Mouse (Mus musculus) embryonic stem cell, embryonic (primary cell): ENCODE data around the gene Gad1.

Experiments used
- CTCF ChIA-PET, 4 experiments: fragments of 300-600 bp in 2 of 4; fragments of 350-600 bp in 2 of 4; sonication (Branson Sonifier 250); formaldehyde crosslinking; loops; one replicate each; lab custom pipeline; 2022; ENCODE audit warnings: inconsistent platforms in 2 of 4; lab: Charles Lee
- POLR2A ChIA-PET, 4 experiments: fragments of 300-600 bp in 2 of 4; fragments of 350-600 bp in 2 of 4; sonication (Branson Sonifier 250); formaldehyde crosslinking; loops; one replicate each; lab custom pipeline; 2022; ENCODE audit warnings: antibody characterized with exemption in 4 of 4, inconsistent platforms in 1 of 4; lab: Charles Lee

Gad1 gene

GRCm38 (mm10) chr2:70588200-70588599 lies 35.3 kb downstream of the Gad1 start:
- POLR2A ChIA-PET = no interaction called here
- CTCF ChIA-PET = no interaction called here

- CTCF ChIA-PET = interaction anchor here in 1 of 4 experiments (0.6 kb wide), 1 partner anchor 1235 kb away, joined by 3 read pairs; no protein-coding TSS in a partner anchor
- POLR2A ChIA-PET = no interaction called here
Measured at GRCm38 (mm10) chr2:70592432-70592831, 39.6 kb downstream of the Gad1 start.

- CTCF ChIA-PET = no interaction called here
- POLR2A ChIA-PET = no interaction called here
Measured at GRCm38 (mm10) chr2:70593670-70594069, 40.8 kb downstream of the Gad1 start.

GRCm38 (mm10) chr2:70595896-70596295 lies 43.0 kb downstream of the Gad1 start:
- CTCF ChIA-PET = no interaction called here
- POLR2A ChIA-PET = interaction anchor here in 2 of 4 experiments (0.5 to 0.6 kb wide), 2 partner anchors 38 to 1017 kb away, joined by 3 read pairs; no protein-coding TSS in a partner anchor

GRCm38 (mm10) chr2:70609769-70610168 lies 56.9 kb downstream of the Gad1 start:
- ChIA-PET CTCF (interaction anchor here in 1 of 4 experiments (0.6 kb wide), 1 partner anchor 49 kb away, joined by 4 read pairs; no protein-coding TSS in a partner anchor), POLR2A (no interaction called here)

- POLR2A ChIA-PET = no interaction called here
- CTCF ChIA-PET = no interaction called here
Measured at GRCm38 (mm10) chr2:70614745-70615351, 62.0 kb downstream of the Gad1 start.

GRCm38 (mm10) chr2:70616076-70616475 lies 63.2 kb downstream of the Gad1 start:
- CTCF ChIA-PET = interaction anchor here in 3 of 4 experiments (0.6 to 1.3 kb wide), 4 partner anchors 49 to 1571 kb away, joined by 3 to 7 read pairs (median 4); no protein-coding TSS in a partner anchor
- POLR2A ChIA-PET = no interaction called here

GRCm38 (mm10) chr2:70616617-70617016 lies 63.7 kb downstream of the Gad1 start:
- POLR2A ChIA-PET = no interaction called here

GRCm38 (mm10) chr2:70619232-70619835 lies 66.5 kb downstream of the Gad1 start:
- ChIA-PET CTCF (interaction anchor here (0.5 to 2.4 kb wide), 47 partner anchors 11 to 698 kb away, joined by 3 to 30 read pairs (median 4); partner anchors contain the start of genes Gm26558 (in 3 of the 4) and Gorasp2 (in 3 of the 4)), POLR2A (interaction anchor here (0.7 to 2.2 kb wide), 14 partner anchors 9 to 889 kb away, joined by 3 to 7 read pairs (median 3); partner anchors contain the start of genes Gm26558 (in 1 of the 4) and Gorasp2 (in 1 of the 4))

More at GRCm38 (mm10) chr2:70616617-70617016, 63.7 kb downstream of the Gad1 start:
- CTCF ChIA-PET = interaction anchor here in 3 of 4 experiments (0.7 to 1.3 kb wide), 5 partner anchors 44 to 490 kb away, joined by 3 to 4 read pairs (median 3); no protein-coding TSS in a partner anchor

- POLR2A ChIA-PET = interaction anchor here (0.6 to 2.2 kb wide), 15 partner anchors 8 to 1445 kb away, joined by 3 to 6 read pairs (median 3); partner anchors contain the start of genes Gm26558 (in 1 of the 4) and Gorasp2 (in 1 of the 4)
- CTCF ChIA-PET = interaction anchor here (0.6 to 2.4 kb wide), 57 partner anchors 9 to 1045 kb away, joined by 3 to 30 read pairs (median 4); partner anchors contain the start of genes Gm26558 (in 3 of the 4) and Gorasp2 (in 3 of the 4)
Measured at GRCm38 (mm10) chr2:70620225-70620624, 67.4 kb downstream of the Gad1 start.

- CTCF ChIA-PET = interaction anchor here in 1 of 4 experiments (1.1 kb wide), 1 partner anchor 39 kb away, joined by 3 read pairs; the partner anchor contains the start of genes Gm26558 and Gorasp2
Measured at GRCm38 (mm10) chr2:70622244-70622643, 69.4 kb downstream of the Gad1 start.

GRCm38 (mm10) chr2:70625761-70626160 lies 72.9 kb downstream of the Gad1 start:
- ChIA-PET CTCF (no interaction called here), POLR2A (no interaction called here)

More at GRCm38 (mm10) chr2:70622244-70622643, 69.4 kb downstream of the Gad1 start:
- POLR2A ChIA-PET = interaction anchor here in 1 of 4 experiments (1.0 kb wide), 1 partner anchor 9 kb away, joined by 3 read pairs; no protein-coding TSS in a partner anchor

GRCm38 (mm10) chr2:70628397-70628796 lies 75.5 kb downstream of the Gad1 start:
- POLR2A ChIA-PET = interaction anchor here in 2 of 4 experiments (1.1 to 1.3 kb wide), 4 partner anchors 9 to 33 kb away, joined by 3 to 6 read pairs (median 4); partner anchors contain the start of genes Gorasp2 (in 2 of the 2) and Gm26558 (in 1 of the 2)
- CTCF ChIA-PET = interaction anchor here in 3 of 4 experiments (0.6 to 4.5 kb wide), 4 partner anchors 8 to 11 kb away, joined by 3 to 30 read pairs (median 12); no protein-coding TSS in a partner anchor

GRCm38 (mm10) chr2:70629339-70629761 lies 76.5 kb downstream of the Gad1 start:
- ChIA-PET CTCF (interaction anchor here in 2 of 4 experiments (1.5 to 4.5 kb wide), 3 partner anchors 9 to 12 kb away, joined by 3 to 30 read pairs (median 8); no protein-coding TSS in a partner anchor), POLR2A (interaction anchor here in 2 of 4 experiments (1.1 to 1.3 kb wide), 2 partner anchors 31 to 32 kb away, joined by 4 to 6 read pairs; partner anchors contain the start of genes Gorasp2 (in 2 of the 2) and Gm26558 (in 1 of the 2))

- CTCF ChIA-PET = interaction anchor here in 2 of 4 experiments (0.6 to 4.5 kb wide), 2 partner anchors 10 to 592 kb away, joined by 5 to 30 read pairs; no protein-coding TSS in a partner anchor
- POLR2A ChIA-PET = interaction anchor here in 1 of 4 experiments (1.5 kb wide), 1 partner anchor 10 kb away, joined by 4 read pairs; no protein-coding TSS in a partner anchor
Measured at GRCm38 (mm10) chr2:70629921-70630320, 77.0 kb downstream of the Gad1 start.

GRCm38 (mm10) chr2:70631321-70631720 lies 78.4 kb downstream of the Gad1 start:
- POLR2A ChIA-PET = interaction anchor here (0.6 to 1.5 kb wide), 7 partner anchors 9 to 64 kb away, joined by 3 to 4 read pairs (median 3); no protein-coding TSS in a partner anchor
- CTCF ChIA-PET = interaction anchor here in 1 of 4 experiments (4.5 kb wide), 1 partner anchor 11 kb away, joined by 30 read pairs; no protein-coding TSS in a partner anchor

- ChIA-PET CTCF (interaction anchor here (0.6 to 4.5 kb wide), 4 partner anchors 12 to 60 kb away, joined by 3 to 30 read pairs (median 10); no protein-coding TSS in a partner anchor), POLR2A (interaction anchor here in 1 of 4 experiments (1.2 kb wide), 1 partner anchor 12 kb away, joined by 3 read pairs; no protein-coding TSS in a partner anchor)
Measured at GRCm38 (mm10) chr2:70632412-70632811, 79.5 kb downstream of the Gad1 start.
